Mouse (Mus musculus) E14TG2a.4 (cell line): ENCODE measurements around the gene G3bp2.

ENCODE experiments used
- CTCF ChIP-seq: conservative IDR thresholded peaks from 2 replicates; pipeline ENCODE4 v1.5.1; 2014; ENCODE audit warnings: low read length
- NANOG ChIP-seq: IDR thresholded peaks from 2 replicates; pipeline ENCODE4 v1.6.1; 2014; ENCODE audit warnings: borderline replicate concordance, low read length, mixed read lengths
- POU5F1 ChIP-seq: IDR thresholded peaks from 2 replicates; pipeline ENCODE4 v1.6.1; 2014; ENCODE audit warnings: low read length, borderline replicate concordance

- no peak; the same call in 1 of the 2 replicates for TF ChIP-seq CTCF
- TF ChIP-seq NANOG = no peak
- no peak for TF ChIP-seq POU5F1
Measured at GRCm38 (mm10) chr5:92063192-92063591, 20.3 kb downstream of the G3bp2 start.
